Mouse (Mus musculus) lung, embryonic 16.5 days (tissue): ENCODE data around the gene Glo1. TPM values are rescaled to one million over a fixed set of nuclear protein-coding genes. Genes with fewer than 3 reads are reported as not detected.

Experiments used
- ATAC-seq: fragments of 200-750 bp; cut with Nextera tagmentation; 2 replicates; pipeline ENCODE4 v1.8.0; 2017; ENCODE audit warnings: low read depth, mild to moderate bottlenecking, moderate library complexity
- H3K27ac ChIP-seq: fragments of 300-500 bp; sonication (generic); 2 replicates; pipeline ENCODE4 v1.5.1; 2014; ENCODE audit warnings: mild to moderate bottlenecking, control low read depth, low read length
- H3K27me3 ChIP-seq: fragments of 300-500 bp; sonication (generic); 2 replicates; pipeline ENCODE4 v1.6.1; 2014; ENCODE audit warnings: low read depth, low read length, mixed read lengths; ENCODE audit not compliant: control insufficient read depth, insufficient read depth
- H3K36me3 ChIP-seq: fragments of 300-500 bp; sonication (generic); 2 replicates; pipeline ENCODE4 v1.6.1; 2014; ENCODE audit warnings: low read length; ENCODE audit not compliant: control insufficient read depth, insufficient read depth
- H3K4me1 ChIP-seq: fragments of 300-500 bp; sonication (generic); replicated peaks from 2 replicates; pipeline ENCODE4 v1.6.1; 2014; ENCODE audit warnings: low read length, mixed read lengths; ENCODE audit not compliant: control insufficient read depth, insufficient read depth
- H3K4me2 ChIP-seq: fragments of 300-500 bp; sonication (generic); 2 replicates; pipeline ENCODE4 v1.6.1; 2014; ENCODE audit warnings: low read depth, low read length, control low read depth
- H3K4me3 ChIP-seq: fragments of 300-500 bp; sonication (generic); 2 replicates; pipeline ENCODE4 v1.5.1; 2014; ENCODE audit warnings: mild to moderate bottlenecking, low read length, control low read depth
- H3K9ac ChIP-seq: fragments of 300-500 bp; sonication (generic); 2 replicates; pipeline ENCODE4 v1.6.1; 2014; ENCODE audit warnings: low read length, control low read depth
- H3K9me3 ChIP-seq: fragments of 300-500 bp; sonication (generic); 2 replicates; pipeline ENCODE4 v1.6.1; 2016; ENCODE audit warnings: low read length; ENCODE audit not compliant: control insufficient read depth
- WGBS: fragments of 180-500 bp; shearing (Covaris S2); extraction: QIAGEN DNeasy Blood & Tissue Kit; methylation state at CpG from one replicate; pipeline ENCODE4 v1.1.7; 2014; 5-methylcytosine and 5-hydroxymethylcytosine counted together
- polyA plus RNA-seq: library from polyadenylated mRNA; unstranded; fragments of >200 nt; fragmentation: Nextera tagmentation; extraction: Ambion mirVana; gene quantifications from 2 replicates; pipeline ENCODE4 v1.2.1, GENCODE M21; 2015

The Glo1 gene
- polyA plus RNA-seq, 1 experiment from 2014 or later = 221 TPM

DNA sequence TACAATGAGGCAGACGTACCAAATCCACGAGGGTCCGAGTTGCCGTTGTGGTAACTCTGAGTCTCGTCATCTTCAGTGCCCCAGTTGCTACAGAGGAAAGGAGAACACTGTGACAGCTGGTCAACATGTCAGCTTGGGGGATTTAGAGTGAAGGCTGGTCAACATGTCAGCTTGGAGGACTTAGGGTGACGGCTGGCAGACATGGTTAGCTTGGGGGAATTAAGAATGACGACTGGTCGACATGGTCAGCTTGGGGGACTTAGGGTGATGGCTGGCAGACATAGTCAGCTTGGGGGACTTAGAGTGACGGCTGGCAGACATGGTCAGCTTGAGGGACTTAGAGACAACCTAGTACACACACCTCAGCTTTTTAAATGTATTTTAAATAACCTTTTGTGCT lies 28.9 kb downstream of the Glo1 start:
- Histone ChIP-seq H3K9me3 (no peaks in the 10 kb centered on the region), H3K27me3 (no peaks in the 10 kb centered on the region), H3K4me2 (no peak overlapping the region), H3K27ac (no peak overlapping the region), H3K4me3 (no peak overlapping the region), H3K36me3 (peaks cover 57% of the 10 kb centered on the region), H3K4me1 (no peaks in the 10 kb centered on the region), H3K9ac (no peak overlapping the region)
- ATAC-seq = no peak
- WGBS = 95% methylated on average over 9 of the region's 9 CpGs

DNA sequence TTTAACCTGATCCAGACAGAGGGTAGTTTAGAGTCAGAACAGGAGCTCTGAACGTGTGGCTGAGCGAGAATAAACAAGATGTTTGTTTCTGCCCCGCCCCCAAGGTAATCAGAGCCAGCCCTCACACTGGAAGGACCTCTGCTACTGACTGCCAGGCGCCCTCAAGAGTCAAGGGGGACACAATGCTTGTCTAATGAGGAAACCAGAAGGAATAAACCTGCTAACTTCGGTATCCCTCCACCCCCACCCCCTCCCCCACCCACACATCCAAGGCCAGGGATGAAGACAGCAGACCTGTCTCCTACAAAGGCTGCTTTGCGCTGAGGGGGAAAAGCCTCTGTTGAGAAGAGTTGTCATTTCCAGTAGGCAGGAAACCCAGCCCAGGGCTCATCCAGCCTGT lies 31.8 kb downstream of the Glo1 start:
- no peak overlapping the region for H3K27ac ChIP-seq
- no peak overlapping the region for H3K4me2 ChIP-seq
- H3K4me1 ChIP-seq = no peaks in the 10 kb centered on the region
- no peak overlapping the region for H3K9ac ChIP-seq
- no peak for ATAC-seq
- peaks cover 43% of the 10 kb centered on the region for H3K36me3 ChIP-seq
- no peak overlapping the region for H3K4me3 ChIP-seq
- H3K27me3 ChIP-seq = no peaks in the 10 kb centered on the region
- no peaks in the 10 kb centered on the region for H3K9me3 ChIP-seq
- WGBS = 58% methylated on average over 6 of the region's 6 CpGs

DNA sequence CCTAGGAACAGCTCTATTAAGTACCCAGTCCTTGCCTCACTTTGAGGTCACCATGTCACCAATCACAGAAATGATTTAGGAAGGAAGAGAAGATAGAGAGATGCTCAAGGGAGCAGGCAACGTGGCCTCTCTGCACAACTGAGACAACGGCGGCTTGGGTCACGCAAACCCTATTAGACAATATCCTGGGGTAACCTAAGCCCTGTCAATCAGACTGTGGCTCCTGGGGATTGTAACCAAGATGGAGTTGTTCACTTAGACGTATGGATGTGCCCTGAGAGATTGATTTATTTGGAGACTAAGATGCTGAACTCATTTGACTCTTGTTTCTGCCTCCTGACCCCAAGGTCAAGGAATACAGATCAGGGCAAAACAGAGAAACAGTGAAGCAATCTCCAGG lies 32.3 kb downstream of the Glo1 start:
- Histone ChIP-seq H3K9me3 (no peaks in the 10 kb centered on the region), H3K9ac (no peak overlapping the region), H3K27me3 (no peaks in the 10 kb centered on the region), H3K4me3 (no peak overlapping the region), H3K4me1 (no peaks in the 10 kb centered on the region), H3K36me3 (peaks cover 43% of the 10 kb centered on the region), H3K4me2 (no peak overlapping the region), H3K27ac (no peak overlapping the region)
- WGBS = 66% methylated on average over 5 of the region's 5 CpGs
- ATAC-seq = no peak

DNA sequence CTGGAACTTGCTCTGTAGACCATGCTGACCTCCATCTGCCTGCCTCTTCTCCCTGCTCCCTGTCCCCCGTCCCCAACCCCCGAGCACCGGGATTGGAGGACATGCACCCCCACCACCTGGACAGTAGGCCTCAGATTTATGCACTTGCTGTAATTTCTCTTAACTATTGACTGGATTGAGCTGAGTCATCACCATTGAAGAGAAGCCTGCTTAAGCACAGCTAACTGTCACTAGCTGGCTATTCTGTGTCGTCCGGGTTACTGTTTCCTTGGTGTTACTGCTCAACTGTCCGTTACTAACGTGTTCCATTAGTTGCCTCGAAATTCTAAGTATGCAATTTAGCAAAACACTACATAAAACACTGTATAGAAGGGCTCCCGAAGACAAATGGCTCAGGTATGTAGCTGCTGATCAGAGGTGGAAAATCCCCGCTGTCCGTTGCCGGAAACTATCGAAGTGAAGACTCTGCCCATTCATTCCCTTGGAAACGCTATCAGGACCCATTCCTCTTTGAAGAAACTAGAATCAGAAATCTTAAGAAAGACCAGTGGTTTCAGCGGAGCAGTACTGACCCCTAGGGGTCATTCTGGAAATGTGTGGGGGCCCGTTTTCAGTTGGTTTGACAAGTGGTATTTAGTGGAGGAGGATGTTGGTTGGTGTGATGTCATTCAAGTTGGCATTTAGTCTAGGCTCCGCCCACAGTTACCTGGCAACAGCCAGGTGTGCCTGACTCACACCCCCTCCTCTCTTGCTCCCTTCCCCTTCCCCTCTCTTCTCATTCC lies 36.1 kb downstream of the Glo1 start:
- Histone ChIP-seq H3K36me3 (peaks cover 14% of the 10 kb centered on the region), H3K4me2 (no peak overlapping the region), H3K9ac (no peak overlapping the region), H3K27ac (no peak overlapping the region), H3K4me1 (no peaks in the 10 kb centered on the region), H3K27me3 (no peaks in the 10 kb centered on the region), H3K9me3 (no peaks in the 10 kb centered on the region), H3K4me3 (no peak overlapping the region)
- 46% methylated on average over 17 of the region's 17 CpGs for WGBS
- peak; percentile 31; the same call in 1 of the 2 replicates for ATAC-seq

DNA sequence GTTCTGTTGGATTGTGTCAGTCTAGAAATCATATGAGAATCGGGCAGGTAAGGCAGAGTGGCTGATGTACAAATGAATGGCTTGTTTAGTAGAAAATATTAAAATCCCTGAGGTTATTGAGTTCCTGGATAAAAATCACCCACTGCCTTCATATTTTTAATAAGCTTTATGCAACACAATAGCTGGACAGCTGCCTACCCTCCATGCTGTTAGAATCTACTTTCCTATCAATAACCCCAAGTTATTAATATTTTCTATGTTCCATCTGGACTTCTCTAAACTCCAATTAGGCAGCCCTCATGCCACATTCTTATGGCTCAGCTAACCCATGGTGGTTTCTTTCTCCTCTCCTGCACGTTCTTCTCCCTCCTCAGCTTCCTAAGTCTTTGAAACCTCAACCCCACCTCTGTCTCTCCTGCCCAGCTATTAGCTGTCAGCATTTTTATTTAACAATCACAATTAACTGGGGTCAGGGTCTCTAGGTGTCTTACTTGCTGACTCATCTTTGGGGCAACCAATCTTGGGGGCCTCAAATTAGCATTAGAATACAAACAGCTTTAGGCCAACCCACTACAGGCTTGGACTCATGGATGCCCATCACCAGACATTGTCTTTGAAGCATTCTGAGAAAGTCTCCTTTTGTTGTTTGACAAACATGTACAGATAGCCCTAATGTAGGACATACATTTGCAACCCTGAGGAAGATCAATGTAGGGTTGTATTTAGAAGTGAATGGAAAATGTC lies 43.2 kb downstream of the Glo1 start:
- H3K4me3 ChIP-seq = no peak overlapping the region
- H3K27ac ChIP-seq = no peak overlapping the region
- no peak overlapping the region for H3K4me2 ChIP-seq
- H3K27me3 ChIP-seq = no peaks in the 10 kb centered on the region
- WGBS = 72% methylated on average over 2 of the region's 2 CpGs
- no peaks in the 10 kb centered on the region for H3K36me3 ChIP-seq
- no peaks in the 10 kb centered on the region for H3K4me1 ChIP-seq
- no peak for ATAC-seq
- H3K9ac ChIP-seq = no peak overlapping the region
- H3K9me3 ChIP-seq = no peaks in the 10 kb centered on the region

DNA sequence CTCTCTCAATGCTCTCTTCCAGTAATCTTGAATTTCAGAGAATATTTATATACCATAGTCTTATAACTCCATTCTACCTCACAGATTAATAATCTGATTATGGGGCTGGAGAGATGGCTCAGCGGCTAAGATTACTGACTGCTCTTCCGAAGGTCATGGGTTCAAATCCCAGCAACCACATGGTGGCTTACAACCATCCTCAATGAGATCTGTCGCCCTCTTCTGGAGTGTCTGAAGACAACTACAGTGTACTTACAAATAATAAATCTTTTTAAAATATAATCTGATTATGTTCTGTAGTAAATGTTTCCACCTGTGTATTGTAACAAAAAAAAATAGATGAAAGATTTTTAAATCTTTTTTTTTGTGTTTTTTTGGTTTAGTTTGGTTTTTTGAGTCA lies 44.4 kb downstream of the Glo1 start:
- H3K9me3 ChIP-seq = no peaks in the 10 kb centered on the region
- no peaks in the 10 kb centered on the region for H3K36me3 ChIP-seq
- ATAC-seq = no peak
- no peaks in the 10 kb centered on the region for H3K27me3 ChIP-seq
- H3K9ac ChIP-seq = no peak overlapping the region
- WGBS = 81% methylated on average over 3 of the region's 3 CpGs
- H3K27ac ChIP-seq = no peak overlapping the region
- no peak overlapping the region for H3K4me3 ChIP-seq
- H3K4me2 ChIP-seq = no peak overlapping the region
- 0 out of 2 replicates have a peak, but pooled peaks cover under 1% of the 10 kb centered on the region for H3K4me1 ChIP-seq

DNA sequence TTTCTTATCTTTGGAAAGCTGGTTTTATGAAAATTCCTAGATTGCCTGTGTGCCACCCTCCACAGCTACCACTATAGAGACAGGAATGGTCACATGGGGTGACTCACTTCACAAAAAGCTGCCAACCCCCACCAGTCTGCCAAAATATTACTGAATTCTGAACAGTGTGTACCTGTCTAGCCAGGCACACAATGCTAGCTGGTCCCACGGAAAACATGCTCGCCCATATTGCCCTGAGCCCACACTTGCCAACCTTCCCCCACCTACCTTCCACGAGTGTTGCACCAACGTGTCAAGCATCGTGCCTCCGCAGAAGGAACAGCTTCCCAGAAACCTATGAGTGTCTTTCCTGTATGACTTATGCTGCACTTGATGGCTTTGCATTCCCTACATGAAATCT lies 45.5 kb downstream of the Glo1 start:
- Histone ChIP-seq H3K4me3 (no peak overlapping the region), H3K36me3 (no peaks in the 10 kb centered on the region), H3K27me3 (no peaks in the 10 kb centered on the region), H3K27ac (no peak overlapping the region), H3K4me1 (peaks cover 5% of the 10 kb centered on the region), H3K4me2 (no peak overlapping the region), H3K9me3 (no peaks in the 10 kb centered on the region), H3K9ac (no peak overlapping the region)
- no peak for ATAC-seq
- WGBS = 75% methylated on average over 6 of the region's 6 CpGs

DNA sequence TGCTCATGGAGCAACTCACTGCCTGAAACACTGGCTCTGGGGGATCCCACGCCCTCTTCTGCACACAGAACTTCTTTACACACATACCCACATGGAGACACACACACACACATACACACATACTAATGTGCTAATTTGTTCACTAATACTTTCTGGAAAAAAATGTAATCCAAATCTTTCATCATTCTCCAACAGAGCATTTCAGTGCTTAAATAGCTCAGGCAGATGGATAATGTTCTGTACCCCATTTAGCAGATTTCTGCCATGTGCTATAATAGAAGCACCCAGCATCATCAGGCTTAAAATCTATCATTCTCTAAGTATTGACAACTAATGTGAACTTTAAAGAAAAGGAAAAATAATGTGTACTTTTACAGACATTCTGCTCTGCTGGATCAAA lies 45.9 kb downstream of the Glo1 start:
- peaks cover 5% of the 10 kb centered on the region for H3K4me1 ChIP-seq
- no peak overlapping the region for H3K9ac ChIP-seq
- 61% methylated on average over 1 of the region's 1 CpGs for WGBS
- H3K27ac ChIP-seq = no peak overlapping the region
- ATAC-seq = no peak
- H3K4me3 ChIP-seq = no peak overlapping the region
- H3K36me3 ChIP-seq = no peaks in the 10 kb centered on the region
- no peak overlapping the region for H3K4me2 ChIP-seq
- no peaks in the 10 kb centered on the region for H3K9me3 ChIP-seq
- H3K27me3 ChIP-seq = no peaks in the 10 kb centered on the region

DNA sequence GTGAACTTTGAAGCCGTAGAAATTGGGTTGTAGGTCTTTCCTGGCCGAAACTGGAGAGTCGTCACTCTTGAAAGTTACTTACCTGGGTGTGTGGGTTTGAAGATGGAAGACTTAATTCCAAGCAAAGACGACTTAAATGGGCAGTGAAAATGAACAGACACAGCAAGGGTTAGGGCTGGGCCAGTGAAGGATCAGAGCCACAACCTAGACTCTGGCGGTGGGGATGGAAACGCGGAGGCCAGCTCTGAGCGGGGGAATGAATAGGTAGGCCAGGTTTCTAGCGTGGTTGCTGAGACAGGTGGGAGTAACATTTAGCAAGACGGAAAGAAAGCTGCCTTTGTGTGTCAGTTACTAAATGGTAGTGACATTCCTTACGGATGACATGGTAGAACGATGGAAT lies 49.7 kb downstream of the Glo1 start:
- Histone ChIP-seq H3K4me2 (peak overlapping the region; percentile 94), H3K27ac (peak overlapping the region; percentile 91), H3K4me3 (peak overlapping the region; percentile 88), H3K27me3 (no peaks in the 10 kb centered on the region), H3K9ac (peak overlapping the region; percentile 82), H3K4me1 (peaks cover 16% of the 10 kb centered on the region), H3K9me3 (no peaks in the 10 kb centered on the region), H3K36me3 (no peaks in the 10 kb centered on the region)
- WGBS = 47% methylated on average over 12 of the region's 12 CpGs
- no peak for ATAC-seq
